Mouse (Mus musculus) ES-Bruce4 (cell line): Measurements from ENCODE around the gene Fbxo28. TPM values are rescaled to one million over a fixed set of nuclear protein-coding genes. Genes with fewer than 3 reads are reported as not detected.

Experiments used
- H3K27ac ChIP-seq: 2 replicates; pipeline ENCODE4 v1.5.1; 2012; ENCODE audit warnings: low read length, inconsistent platforms; ENCODE audit not compliant: insufficient read depth
- H3K27me3 ChIP-seq: 2 replicates; pipeline ENCODE4 v1.6.1; 2012; ENCODE audit warnings: mild to moderate bottlenecking, low read length, inconsistent platforms; ENCODE audit not compliant: control insufficient read depth, poor library complexity, insufficient read depth, severe bottlenecking
- H3K36me3 ChIP-seq: 2 replicates; pipeline ENCODE4 v1.6.1; 2012; ENCODE audit warnings: inconsistent platforms, mild to moderate bottlenecking, low read length, moderate library complexity; ENCODE audit not compliant: control insufficient read depth, poor library complexity, insufficient read depth, severe bottlenecking
- H3K4me1 ChIP-seq: one replicate; pipeline ENCODE4 v1.8.1; 2011; ENCODE audit warnings: low read length; ENCODE audit not compliant: control insufficient read depth, insufficient read depth
- H3K4me3 ChIP-seq: 2 replicates; pipeline ENCODE4 v1.5.1; 2011; ENCODE audit warnings: low read depth, mild to moderate bottlenecking, low read length
- H3K9ac ChIP-seq: 2 replicates; pipeline ENCODE4 v1.6.1; 2012; ENCODE audit warnings: low read depth, mild to moderate bottlenecking, inconsistent platforms; ENCODE audit not compliant: poor library complexity, severe bottlenecking
- H3K9me3 ChIP-seq: replicated peaks from 2 replicates; pipeline ENCODE4 v1.6.1; 2012; ENCODE audit warnings: mild to moderate bottlenecking, low read length, inconsistent platforms; ENCODE audit not compliant: control insufficient read depth, poor library complexity, insufficient read depth, severe bottlenecking
- CTCF ChIP-seq: IDR thresholded peaks from one replicate; pipeline ENCODE4 v1.8.1; 2011; ENCODE audit warnings: low read depth, low read length
- EP300 ChIP-seq: IDR thresholded peaks from 2 replicates; pipeline ENCODE4 v1.6.1; 2011; ENCODE audit warnings: low read depth, low read length; ENCODE audit not compliant: insufficient read depth
- POLR2A ChIP-seq: IDR thresholded peaks from one replicate; pipeline ENCODE4 v1.8.1; 2011; ENCODE audit warnings: low read length; ENCODE audit not compliant: insufficient read depth
- polyA plus RNA-seq: library from polyadenylated mRNA; stranded (reverse); fragments of >200 nt; gene quantifications from 2 replicates; pipeline ENCODE4 v1.2.4, GENCODE M21; 2011; ENCODE audit warnings: low read depth; ENCODE audit not compliant: missing spikeins, insufficient read depth, insufficient read length

Fbxo28 gene
- polyA plus RNA-seq, 1 experiment = 32.9 TPM

GRCm38 (mm10) chr1:182369435-182369834 is 28.0 kb upstream of the Fbxo28 start:
- H3K27ac ChIP-seq = no peak overlapping the region
- H3K4me1 ChIP-seq = no peaks in the 10 kb centered on the region
- TF ChIP-seq CTCF (no peak), EP300 (no peak), POLR2A (no peak)
- H3K36me3 ChIP-seq = no peaks in the 10 kb centered on the region
- no peaks in the 10 kb centered on the region for H3K27me3 ChIP-seq
- no peak overlapping the region for H3K4me3 ChIP-seq
- H3K9me3 ChIP-seq = no peaks in the 10 kb centered on the region
- H3K9ac ChIP-seq = no peak overlapping the region

GRCm38 (mm10) chr1:182368782-182369181 is 27.4 kb upstream of the Fbxo28 start:
- Histone ChIP-seq H3K4me1 (no peaks in the 10 kb centered on the region), H3K36me3 (no peaks in the 10 kb centered on the region), H3K9ac (no peak overlapping the region), H3K9me3 (no peaks in the 10 kb centered on the region), H3K27ac (no peak overlapping the region), H3K4me3 (no peak overlapping the region), H3K27me3 (no peaks in the 10 kb centered on the region)
- TF ChIP-seq POLR2A (no peak), CTCF (no peak), EP300 (no peak)

GRCm38 (mm10) chr1:182368309-182368708 is 26.9 kb upstream of the Fbxo28 start:
- no peaks in the 10 kb centered on the region for H3K9me3 ChIP-seq
- no peaks in the 10 kb centered on the region for H3K4me1 ChIP-seq
- no peak overlapping the region for H3K9ac ChIP-seq
- no peak overlapping the region for H3K4me3 ChIP-seq
- no peaks in the 10 kb centered on the region for H3K36me3 ChIP-seq
- no peak for TF ChIP-seq EP300
- TF ChIP-seq POLR2A = no peak
- no peak for TF ChIP-seq CTCF
- no peak overlapping the region for H3K27ac ChIP-seq
- H3K27me3 ChIP-seq = no peaks in the 10 kb centered on the region

- no peak overlapping the region for H3K27ac ChIP-seq
- H3K9ac ChIP-seq = no peak overlapping the region
- no peaks in the 10 kb centered on the region for H3K9me3 ChIP-seq
- H3K4me3 ChIP-seq = no peak overlapping the region
- no peaks in the 10 kb centered on the region for H3K4me1 ChIP-seq
- H3K27me3 ChIP-seq = no peaks in the 10 kb centered on the region
- no peaks in the 10 kb centered on the region for H3K36me3 ChIP-seq
- no peak for TF ChIP-seq EP300
- TF ChIP-seq CTCF = no peak
- TF ChIP-seq POLR2A = no peak
Measured at GRCm38 (mm10) chr1:182363683-182364404, 22.4 kb upstream of the Fbxo28 start.

DNA sequence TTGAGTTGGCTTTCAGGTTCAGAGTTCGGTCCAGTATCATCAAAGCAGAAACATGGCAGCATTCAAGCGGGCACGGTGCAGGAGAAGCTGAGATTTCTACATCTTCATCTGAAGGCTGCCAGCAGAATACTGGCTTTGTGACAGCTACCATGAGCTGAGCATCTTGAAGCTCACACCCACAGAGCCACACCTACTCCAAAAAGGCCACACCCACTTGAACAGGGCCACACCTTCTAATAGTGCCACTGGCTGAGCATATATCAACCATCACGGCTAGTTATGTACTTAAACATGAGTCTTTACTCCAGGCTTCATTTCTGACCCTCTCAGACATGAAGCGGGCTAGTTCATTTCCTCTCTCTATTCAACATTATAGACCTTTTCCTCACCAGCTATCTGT is 21.3 kb upstream of the Fbxo28 start:
- no peak overlapping the region for H3K9ac ChIP-seq
- H3K4me3 ChIP-seq = no peak overlapping the region
- no peak overlapping the region for H3K27ac ChIP-seq
- H3K27me3 ChIP-seq = no peaks in the 10 kb centered on the region
- H3K9me3 ChIP-seq = no peaks in the 10 kb centered on the region
- H3K36me3 ChIP-seq = no peaks in the 10 kb centered on the region
- no peak for TF ChIP-seq EP300
- TF ChIP-seq POLR2A = no peak
- TF ChIP-seq CTCF = no peak
- no peaks in the 10 kb centered on the region for H3K4me1 ChIP-seq

DNA sequence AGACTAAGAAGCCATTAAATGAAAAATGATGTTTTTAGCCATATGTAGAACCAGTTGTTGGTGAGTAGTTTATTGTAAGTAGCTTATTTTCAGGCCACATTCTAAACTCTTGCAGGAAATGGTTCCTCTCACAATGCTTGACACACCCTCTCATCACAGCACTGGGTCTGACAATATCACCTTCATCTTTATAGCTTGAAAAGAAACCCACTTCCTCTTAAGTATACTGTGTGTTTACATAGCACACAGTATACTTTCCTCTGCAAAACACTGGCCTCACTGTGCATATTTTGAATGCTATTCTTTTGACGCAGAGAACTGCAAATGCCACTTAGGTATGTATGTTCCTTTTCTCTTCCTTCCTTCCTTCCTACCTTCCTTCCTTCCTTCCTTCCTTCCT is 16.7 kb upstream of the Fbxo28 start:
- H3K36me3 ChIP-seq = no peaks in the 10 kb centered on the region

More for the DNA sequence above, 16.7 kb upstream of the Fbxo28 start:
- no peaks in the 10 kb centered on the region for H3K4me1 ChIP-seq
- no peak overlapping the region for H3K9ac ChIP-seq
- no peak overlapping the region for H3K27ac ChIP-seq
- no peak overlapping the region for H3K4me3 ChIP-seq
- H3K9me3 ChIP-seq = no peaks in the 10 kb centered on the region
- H3K27me3 ChIP-seq = no peaks in the 10 kb centered on the region
- TF ChIP-seq POLR2A (no peak), CTCF (no peak), EP300 (no peak)
